Mouse (Mus musculus): ENCODE results near the gene Hcfc1r1. TPM values are rescaled to one million over a fixed set of nuclear protein-coding genes. Genes with fewer than 3 reads are reported as not detected.

Gene Hcfc1r1
- 255 and 265 TPM in 2 replicates for polyA plus RNA-seq (2012; rRNA removed)

DNA sequence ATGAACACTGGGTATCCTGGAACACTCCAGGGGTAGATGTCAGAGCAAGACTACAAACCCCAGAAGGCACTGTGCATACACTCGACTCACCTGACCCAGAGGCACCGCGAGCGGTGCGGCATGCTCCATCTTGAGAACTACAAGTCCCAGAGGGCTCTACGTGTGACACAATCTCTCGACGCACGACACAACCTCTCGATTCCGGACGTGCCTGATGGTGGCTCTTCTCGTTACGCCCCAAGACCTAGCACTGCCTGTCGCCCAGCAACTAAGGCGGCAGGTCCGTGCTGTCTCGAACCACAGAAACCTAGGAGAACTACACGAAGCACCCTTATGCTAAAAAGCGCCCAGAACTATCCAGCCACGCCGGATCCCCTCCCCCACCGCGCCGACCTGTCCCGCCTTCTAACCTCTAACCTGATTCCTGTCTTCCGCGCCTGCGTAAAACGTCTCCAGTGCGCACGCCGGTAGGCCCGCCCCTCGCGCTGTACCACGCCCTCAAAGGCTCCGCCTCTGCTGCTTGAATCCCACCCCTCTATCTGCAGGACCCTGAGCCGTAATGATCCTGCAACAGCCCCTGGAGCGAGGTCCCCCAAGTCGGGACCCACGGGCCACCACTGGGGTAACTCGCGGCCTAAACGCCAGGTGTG, at the start of gene Hcfc1r1, which contains the start of gene Thoc6:
TSS of gene Hcfc1r1 (plus strand) at position 173 of the 650 bp plus-strand sequence.
TSS of gene Thoc6 (minus strand) at position 459 of the 650 bp plus-strand sequence.

DNA sequence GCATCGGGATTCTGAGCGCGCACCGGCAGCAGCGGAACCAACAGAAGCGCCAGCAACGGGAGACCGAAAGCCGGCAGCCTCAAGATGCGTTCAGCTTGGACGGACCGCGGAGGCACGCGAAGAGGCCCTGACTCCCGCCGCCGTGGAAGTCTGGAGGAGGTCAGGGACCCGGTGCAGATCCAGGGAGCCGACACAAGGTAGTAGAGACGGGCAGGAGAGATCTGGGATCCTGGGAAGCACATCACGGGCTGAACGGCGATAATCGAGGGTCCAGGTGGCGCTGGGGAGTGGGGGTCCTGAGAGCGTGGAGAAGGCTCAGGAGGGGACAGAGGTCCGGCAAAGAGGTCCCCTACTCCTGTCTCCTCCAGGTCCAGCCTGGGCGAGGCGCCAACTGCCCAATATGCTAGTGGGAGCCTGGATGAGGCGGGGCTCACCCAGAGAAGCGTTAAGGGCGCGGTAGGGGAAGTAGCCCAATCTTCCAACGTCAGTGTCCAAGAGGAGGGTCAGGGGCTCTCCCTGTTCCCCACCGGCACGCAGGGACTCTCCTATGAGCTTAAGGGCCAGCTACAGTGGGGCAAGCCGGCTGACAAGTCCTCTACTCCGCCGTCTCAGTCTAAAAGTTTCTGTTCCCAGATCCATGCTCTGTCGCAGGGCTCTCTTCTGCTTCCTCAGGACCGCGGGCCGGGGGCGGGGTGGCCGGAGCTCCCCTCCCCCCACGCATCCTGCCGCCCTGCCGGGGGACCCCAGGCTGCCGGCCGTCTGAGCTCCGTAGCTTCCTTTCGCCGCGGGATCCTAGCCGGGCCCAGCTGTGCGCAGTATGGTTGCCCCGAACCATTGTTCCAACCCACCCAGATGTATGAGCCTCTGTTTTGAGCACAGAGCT, 28.5 kb upstream of the Hcfc1r1 start, which contains the start of gene Mmp25:
TSS of gene Mmp25 (minus strand) at position 665 of the 883 bp plus-strand sequence.

DNA sequence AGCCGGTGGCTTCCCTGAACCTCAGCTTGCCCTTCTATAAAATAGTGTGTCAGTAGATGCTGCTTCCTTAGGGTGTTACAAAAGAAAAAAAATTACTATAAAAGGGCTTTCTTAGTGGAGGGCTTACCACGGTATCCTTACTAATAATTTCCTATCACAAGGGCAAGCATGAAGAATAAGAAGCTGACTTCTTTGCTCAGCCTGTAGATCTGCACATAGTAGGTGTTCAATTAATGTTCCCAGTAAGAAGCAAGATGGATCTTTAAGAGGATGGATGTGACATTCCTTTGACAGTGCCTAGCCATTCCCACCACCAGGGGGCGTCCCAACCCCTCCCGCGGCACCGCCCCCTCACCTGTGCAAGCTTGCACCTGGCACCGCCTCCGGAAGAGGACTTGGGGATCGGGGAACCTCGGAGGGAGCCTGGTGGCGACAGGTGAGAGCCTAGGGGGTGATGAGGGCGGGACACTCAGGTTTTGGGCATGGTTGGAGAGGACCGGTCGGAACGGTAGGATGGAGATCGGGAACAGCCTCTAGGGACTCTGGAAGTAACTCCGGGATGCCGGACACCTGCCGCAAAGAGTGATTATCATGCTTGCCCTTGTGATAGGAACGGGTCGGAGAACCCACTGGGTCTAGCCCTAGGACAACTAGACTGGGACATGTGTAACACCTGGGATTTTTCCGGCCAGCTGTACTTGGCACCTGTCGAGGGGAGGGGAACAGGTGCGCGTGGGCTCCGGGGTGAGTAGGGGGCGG, 13.1 kb upstream of the Hcfc1r1 start, which contains the start of gene Bicdl2:
TSS of gene Bicdl2 (plus strand) at position 390 of the 759 bp plus-strand sequence.

DNA sequence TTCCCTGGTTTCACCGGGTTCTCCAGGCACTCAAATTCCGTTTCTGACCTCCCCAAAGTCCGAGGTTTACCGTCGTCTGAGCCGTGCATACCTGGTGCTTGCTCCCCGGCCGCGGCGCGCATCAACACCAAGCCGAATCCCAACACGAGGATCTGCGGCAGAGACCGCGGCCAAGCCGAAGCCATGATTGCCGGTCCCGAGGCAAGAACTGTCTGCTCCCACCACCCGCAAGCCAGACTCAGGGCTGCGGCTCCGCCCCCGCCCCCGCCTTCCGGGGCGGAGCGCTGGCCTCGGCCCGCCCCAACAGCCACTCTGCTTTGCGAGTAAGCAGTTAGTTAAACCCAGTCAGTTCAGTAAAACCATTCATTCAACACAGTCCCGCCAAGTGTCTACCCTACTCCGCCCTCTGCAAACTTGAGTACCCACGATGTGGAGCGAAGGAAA, 3.9 kb downstream of the Hcfc1r1 start, which contains the start of gene Tnfrsf12a:
TSS of gene Tnfrsf12a (minus strand) at position 233 of the 444 bp plus-strand sequence.

DNA sequence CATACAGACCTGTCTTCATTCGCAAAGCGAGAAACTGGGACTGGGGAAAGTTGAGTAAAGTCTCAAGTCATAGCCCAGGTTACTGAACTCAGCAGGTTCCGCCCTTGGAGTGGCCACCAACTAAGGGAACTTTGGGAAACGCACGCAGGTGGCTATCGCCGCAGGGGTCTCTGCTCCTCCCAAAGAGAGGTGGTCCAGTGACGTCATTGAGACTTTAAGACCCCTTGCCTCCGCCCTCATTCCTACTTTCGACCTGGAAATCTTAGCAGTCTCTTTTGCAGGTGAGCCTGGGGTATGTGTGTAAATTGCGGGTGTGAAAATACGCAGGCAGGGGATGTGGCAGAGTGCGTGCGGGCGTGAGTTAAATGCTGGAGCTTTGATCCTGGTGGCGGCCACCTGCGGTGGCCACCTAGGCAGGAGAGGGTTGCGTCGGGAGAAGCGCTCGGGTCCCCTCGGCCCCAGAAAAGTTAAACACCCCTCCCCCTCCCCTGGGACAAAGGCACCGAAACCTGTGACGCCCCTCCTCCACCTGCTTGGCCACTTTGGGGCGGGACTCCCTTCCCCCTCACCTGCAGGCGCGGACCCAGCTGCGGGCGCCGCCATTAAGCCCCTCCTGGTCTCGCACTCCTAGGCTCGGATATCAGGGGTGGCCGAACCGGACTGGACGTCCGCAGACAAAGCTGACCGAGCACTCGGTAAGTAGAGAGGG, 5.9 kb downstream of the Hcfc1r1 start, which contains the start of gene Cldn6:
TSS of gene Cldn6 (plus strand) at position 123 of the 709 bp plus-strand sequence.

DNA sequence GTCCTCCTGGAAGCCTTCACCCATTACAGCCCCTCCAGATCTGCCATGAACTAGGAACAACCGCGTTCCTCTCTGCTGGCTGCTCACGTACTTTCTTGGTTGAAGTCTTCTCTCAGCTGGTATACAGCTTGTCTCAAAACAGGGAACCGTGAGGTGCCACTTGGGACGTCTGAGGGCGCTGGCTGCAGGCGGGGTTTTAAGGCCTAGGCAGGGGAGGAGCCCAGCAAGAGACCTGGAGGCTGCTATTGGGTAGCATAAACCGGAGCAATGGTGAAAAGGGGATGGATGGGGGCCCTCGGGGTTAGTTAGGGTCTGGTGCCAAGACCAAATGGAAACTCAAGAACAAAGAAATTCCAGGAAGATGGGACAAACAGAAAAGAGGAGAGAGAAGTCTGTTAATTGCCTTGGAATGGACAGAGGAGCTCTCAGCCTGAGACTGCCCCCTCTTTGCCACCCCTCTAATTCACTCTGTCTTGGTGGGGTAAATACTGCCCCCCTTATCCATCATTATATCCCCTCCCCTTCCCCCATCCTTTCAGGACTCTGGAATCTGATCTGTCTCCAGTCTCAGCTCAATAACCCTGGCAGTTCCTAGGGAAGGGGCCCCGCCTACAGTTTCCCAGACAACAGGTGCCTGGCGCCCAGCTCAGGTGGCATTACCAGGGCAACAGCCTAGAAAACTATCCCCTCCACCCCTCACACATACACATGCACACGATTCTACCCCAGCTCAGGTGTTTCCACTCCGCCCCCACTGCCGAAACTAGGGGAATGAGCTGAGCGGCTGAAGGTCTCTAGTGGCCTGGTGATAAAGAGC, 10.7 kb downstream of the Hcfc1r1 start, which contains the start of gene Cldn9:
TSS of gene Cldn9 (minus strand) at position 171 of the 817 bp plus-strand sequence.

DNA sequence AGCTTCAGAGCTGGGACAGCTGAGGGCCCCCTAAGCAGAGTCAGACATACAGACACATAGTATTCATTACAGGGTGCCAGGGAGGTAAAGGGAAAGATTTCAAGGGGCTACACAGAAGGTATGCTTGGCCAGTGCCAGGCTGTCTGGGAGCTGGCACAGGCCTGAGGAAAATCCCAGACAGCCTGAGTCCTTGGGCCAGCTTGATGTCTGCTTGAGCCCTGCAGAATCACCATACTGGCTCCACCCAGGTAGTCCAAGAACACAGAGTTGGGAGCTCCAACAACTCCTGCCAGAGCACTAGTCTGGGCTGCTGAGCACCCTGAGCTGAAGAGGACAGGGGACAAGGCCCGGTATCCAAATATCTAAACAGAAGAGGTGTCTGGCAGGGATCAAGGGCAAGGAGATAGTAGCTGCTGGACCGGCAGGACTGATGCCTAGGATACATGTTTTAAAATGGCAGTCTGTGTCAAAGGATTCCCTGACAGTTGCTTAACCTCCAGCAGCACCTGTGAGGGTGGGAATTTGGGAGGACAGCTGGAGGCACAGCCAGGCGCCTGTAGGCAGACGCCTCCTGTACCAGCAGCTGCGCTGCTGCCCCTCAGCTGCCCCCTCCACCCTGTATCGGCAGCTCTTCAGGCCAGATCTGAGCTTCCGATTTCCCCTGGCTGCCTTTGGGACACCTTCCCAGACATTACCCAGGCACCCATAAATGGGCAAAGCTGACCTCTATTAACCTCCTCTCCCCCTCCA, 49.2 kb downstream of the Hcfc1r1 start, which contains the start of gene 1520401A03Rik:
TSS of gene 1520401A03Rik (minus strand) at position 408 of the 750 bp plus-strand sequence.

Other genes starting within 250 kb of the Hcfc1r1 start
- not detected in 2 replicates for gene Vmn2r117, start 193.9 kb upstream of the Hcfc1r1 start, polyA plus RNA-seq (2012; rRNA removed)
- 28.2 and 29.6 TPM in 2 replicates for gene Zfp213, start 109.4 kb upstream of the Hcfc1r1 start, polyA plus RNA-seq (2012; rRNA removed)
- gene Zfp13, start 74.1 kb upstream of the Hcfc1r1 start, polyA plus RNA-seq (2012; rRNA removed) = 37.1 and 44.1 TPM in 2 replicates
- 0.11 and 0.26 TPM in 2 replicates for gene Zscan10, start 72.7 kb upstream of the Hcfc1r1 start, polyA plus RNA-seq (2012; rRNA removed)
- 0.45 and 0.59 TPM in 2 replicates for gene Mmp25, start 28.3 kb upstream of the Hcfc1r1 start, polyA plus RNA-seq (2012; rRNA removed)
- gene Bicdl2, start 13.1 kb upstream of the Hcfc1r1 start, polyA plus RNA-seq (2012; rRNA removed) = 1.9 and 2.2 TPM in 2 replicates
- 33.8 and 40.2 TPM in 2 replicates for gene Thoc6, start 286 bp downstream of the Hcfc1r1 start, polyA plus RNA-seq (2012; rRNA removed)
- gene Tnfrsf12a, start 3.9 kb downstream of the Hcfc1r1 start, polyA plus RNA-seq (2012; rRNA removed) = 86.1 and 128 TPM in 2 replicates
- 0.17 and 0.45 TPM in 2 replicates for gene Cldn6, start 5.7 kb downstream of the Hcfc1r1 start, polyA plus RNA-seq (2012; rRNA removed)
- 0.43 and 0.55 TPM in 2 replicates for gene Cldn9, start 10.4 kb downstream of the Hcfc1r1 start, polyA plus RNA-seq (2012; rRNA removed)
- 0.20 and 0.23 TPM in 2 replicates for gene 1520401A03Rik, start 49.2 kb downstream of the Hcfc1r1 start, polyA plus RNA-seq (2012; rRNA removed)
- gene Pkmyt1, start 52.7 kb downstream of the Hcfc1r1 start, polyA plus RNA-seq (2012; rRNA removed) = 42.7 and 44.1 TPM in 2 replicates
- gene Paqr4, start 67.3 kb downstream of the Hcfc1r1 start, polyA plus RNA-seq (2012; rRNA removed) = 53.7 and 55.7 TPM in 2 replicates
- 0.11 and 0.25 TPM in 2 replicates for gene Kremen2, start 72.2 kb downstream of the Hcfc1r1 start, polyA plus RNA-seq (2012; rRNA removed)
- 49.4 and 56.6 TPM in 2 replicates for gene Flywch1, start 98.0 kb downstream of the Hcfc1r1 start, polyA plus RNA-seq (2012; rRNA removed)
- gene Flywch2, start 112.5 kb downstream of the Hcfc1r1 start, polyA plus RNA-seq (2012; rRNA removed) = 14.5 and 15.3 TPM in 2 replicates
- 840 and 913 TPM in 2 replicates for gene Srrm2, start 116.9 kb downstream of the Hcfc1r1 start, polyA plus RNA-seq (2012; rRNA removed)
- gene Elob, start 155.5 kb downstream of the Hcfc1r1 start, polyA plus RNA-seq (2012; rRNA removed) = 548 and 704 TPM in 2 replicates
- gene Prss33, start 162.5 kb downstream of the Hcfc1r1 start, polyA plus RNA-seq (2012; rRNA removed) = 0.15 and 0.17 TPM in 2 replicates
- 0.71 and 1.6 TPM in 2 replicates for gene Prss32, start 170.3 kb downstream of the Hcfc1r1 start, polyA plus RNA-seq (2012; rRNA removed)
- gene Prss41, start 170.6 kb downstream of the Hcfc1r1 start, polyA plus RNA-seq (2012; rRNA removed) = 0.32 and 0.58 TPM in 2 replicates
- gene Prss21, start 194.5 kb downstream of the Hcfc1r1 start, polyA plus RNA-seq (2012; rRNA removed) = not detected in 2 replicates
- 1.0 and 5.2 TPM in 2 replicates for gene Dcpp1, start 207.3 kb downstream of the Hcfc1r1 start, polyA plus RNA-seq (2012; rRNA removed)
- gene Dcpp2, start 207.3 kb downstream of the Hcfc1r1 start, polyA plus RNA-seq (2012; rRNA removed) = 1.0 and 1.4 TPM in 2 replicates
- gene Dcpp3, start 243.9 kb downstream of the Hcfc1r1 start, polyA plus RNA-seq (2012; rRNA removed) = 7.0 and 7.8 TPM in 2 replicates